ENCODE assay signal across 8 mouse cellular contexts in the genomic region with DNA sequence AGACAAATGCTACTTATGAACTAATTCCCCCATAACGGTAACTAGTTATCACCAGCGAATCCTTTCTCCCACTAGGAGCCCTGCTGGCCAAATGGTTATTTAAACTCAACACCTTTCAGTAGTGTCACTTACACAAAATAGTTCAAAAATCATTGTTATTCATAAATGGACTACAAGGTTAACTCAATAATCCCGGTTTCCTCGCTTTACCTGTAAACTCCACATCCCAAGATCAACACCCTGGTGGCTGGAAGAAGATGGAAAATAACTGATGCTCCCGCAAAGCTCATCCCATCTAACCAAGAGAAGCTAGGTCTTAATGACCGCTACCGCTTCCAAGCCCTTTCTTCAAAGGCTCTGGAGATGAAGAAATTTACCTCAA. TPM values are rescaled to one million over a fixed set of nuclear protein-coding genes. Genes with fewer than 3 reads are reported as not detected.
DNase-seq lines count a peak whose midpoint lies in the region; ATAC-seq and TF ChIP-seq lines count a peak whose summit lies in the region.

No protein-coding gene starts in this region.

- peak; percentile 57 for TF ChIP-seq CTCF in heart, adult 2 months (IDR thresholded peaks at IDR 0.05)

- no peak for DNase-seq in heart, adult 2 months
- DNase-seq in heart, postnatal 4 days, result no peak
- no peak for DNase-seq in forebrain, embryonic 11.5 days (ENCODE audit: low spot score)
- no peak for DNase-seq in left cerebral cortex, adult 11 months (ENCODE audit: low spot score)
- DNase-seq in thymus, postnatal 25 days, result no peak
- no peak for DNase-seq in right cerebral cortex, adult 18-20 months

- no peaks in the 10 kb centered on the region for H3K27me3 ChIP-seq in heart, adult 2 months (ENCODE audit: control insufficient read depth, insufficient read depth, low read length)
- no peaks in the 10 kb centered on the region for H3K27me3 ChIP-seq in forebrain, embryonic 11.5 days (ENCODE audit: control insufficient read depth, insufficient read depth, low read length)
- no peaks in the 10 kb centered on the region for H3K27me3 ChIP-seq in liver, embryonic 12.5 days (replicated peaks)

- peak; percentile 1 for ATAC-seq in CD4-positive, CD25-positive, alpha-beta regulatory T cell, adult 4 months
- ATAC-seq in forebrain, embryonic 11.5 days (replicated peaks; ENCODE audit: low FRiP score), result peak; percentile 45
- peak; percentile 8 for ATAC-seq in liver, embryonic 12.5 days

- intact Hi-C loops in heart, adult 2 months (cut with DNase I), result loop anchor here (2.0 kb wide), 1 partner anchor 41 kb away; a partner anchor contains a TSS

- H3K9ac ChIP-seq in heart, adult 2 months (ENCODE audit: low read depth, low read length), result peak overlapping the region; percentile 70
- peak overlapping the region; percentile 95 for H3K9ac ChIP-seq in forebrain, embryonic 11.5 days (ENCODE audit: low read length)
- H3K9ac ChIP-seq in liver, embryonic 12.5 days, result peak overlapping the region; percentile 74

- no peak for TF ChIP-seq POLR2A in heart, adult 2 months (IDR thresholded peaks at IDR 0.05; ENCODE audit: insufficient read depth, low read depth, low read length)

- no peaks in the 10 kb centered on the region for H3K4me1 ChIP-seq in heart, adult 2 months (ENCODE audit: control insufficient read depth, insufficient read depth, low read length)
- no peaks in the 10 kb centered on the region for H3K4me1 ChIP-seq in forebrain, embryonic 11.5 days (replicated peaks; ENCODE audit: control insufficient read depth, insufficient read depth, low read length)
- H3K4me1 ChIP-seq in liver, embryonic 12.5 days, result peaks cover 21% of the 10 kb centered on the region

- no peaks in the 10 kb centered on the region for H3K9me3 ChIP-seq in forebrain, embryonic 11.5 days (ENCODE audit: control insufficient read depth, low read length)
- no peaks in the 10 kb centered on the region for H3K9me3 ChIP-seq in liver, embryonic 12.5 days (replicated peaks)

- peak overlapping the region; percentile 95 for H3K27ac ChIP-seq in heart, adult 2 months
- peak overlapping the region; percentile 90 for H3K27ac ChIP-seq in forebrain, embryonic 11.5 days (ENCODE audit: low read depth, low read length)
- H3K27ac ChIP-seq in liver, embryonic 12.5 days, result peak overlapping the region; percentile 98

- 2% methylated on average over 7 of the region's 7 CpGs for WGBS in heart, adult 2 months
- 1% methylated on average over 7 of the region's 7 CpGs for WGBS in forebrain, embryonic 11.5 days
- under 1% methylated on average over 7 of the region's 7 CpGs for WGBS in liver, embryonic 12.5 days (ENCODE audit: insufficient replicate concordance)

- TF ChIP-seq EP300 in heart, adult 2 months (IDR thresholded peaks at IDR 0.05; ENCODE audit: insufficient read depth, low read depth, low read length), result no peak

- peak overlapping the region; percentile 47 for H3K4me2 ChIP-seq in forebrain, embryonic 11.5 days (ENCODE audit: low read depth, low read length, severe bottlenecking)
- peak overlapping the region; percentile 79 for H3K4me2 ChIP-seq in liver, embryonic 12.5 days

- peak overlapping the region; percentile 96 for H3K4me3 ChIP-seq in heart, adult 2 months
- peak overlapping the region; percentile 99 for H3K4me3 ChIP-seq in forebrain, embryonic 11.5 days (ENCODE audit: low read depth, low read length)
- peak overlapping the region; percentile 100 for H3K4me3 ChIP-seq in liver, embryonic 12.5 days

- peaks cover 4% of the 10 kb centered on the region for H3K36me3 ChIP-seq in heart, adult 2 months (ENCODE audit: control insufficient read depth, insufficient read depth, low read length)
- H3K36me3 ChIP-seq in forebrain, embryonic 11.5 days (ENCODE audit: control insufficient read depth, insufficient read depth, low read length), result no peaks in the 10 kb centered on the region
- H3K36me3 ChIP-seq in liver, embryonic 12.5 days, result peaks cover 35% of the 10 kb centered on the region

- no peaks in the 10 kb centered on the region for H3K79me2 ChIP-seq in heart, adult 2 months (replicated peaks; ENCODE audit: control insufficient read depth, insufficient read depth, low read length)

RNA-seq across cellular contexts. Expression of a gene that starts 0.3 kb away (rescaled TPM):
- total RNA-seq in heart, adult 2 months (2021), result 1 to 10 TPM; 4.8 to 5.1 TPM
- polyA plus RNA-seq in heart, adult 2 months (2012; rRNA removed), result 1.3 and 3.5 TPM in 2 replicates
- 10 to 100 TPM in 1 of 2 experiments, 1 to 10 TPM in 1; 8.4 to 11.6 TPM for total RNA-seq in heart, postnatal 4 days (2021)
- 100 to 1,000 TPM; 165 to 175 TPM for polyA plus RNA-seq in CD4-positive, CD25-positive, alpha-beta regulatory T cell, adult 4 months (2017; shearing (Covaris generic))
- 19.6 and 24.0 TPM in 2 replicates for polyA plus RNA-seq in forebrain, embryonic 11.5 days (2014; fragmentation: Nextera tagmentation; extraction: Ambion mirVana)
- polyA plus RNA-seq in liver, embryonic 12.5 days (2016; fragmentation: Nextera tagmentation; extraction: Ambion mirVana), result 6.8 and 7.1 TPM in 2 replicates

RNA-seq across cellular contexts. Expression of a gene that starts 0.5 kb away (rescaled TPM):
- total RNA-seq in heart, adult 2 months (2021), result 10 to 100 TPM; 11.1 to 12.0 TPM
- 1.5 and 3.3 TPM in 2 replicates for polyA plus RNA-seq in heart, adult 2 months (2012; rRNA removed)
- 100 to 1,000 TPM in 1 of 2 experiments, 10 to 100 TPM in 1; 93.9 to 109 TPM for total RNA-seq in heart, postnatal 4 days (2021)
- 100 to 1,000 TPM; 450 to 528 TPM for polyA plus RNA-seq in CD4-positive, CD25-positive, alpha-beta regulatory T cell, adult 4 months (2017; shearing (Covaris generic))
- 231 and 258 TPM in 2 replicates for polyA plus RNA-seq in forebrain, embryonic 11.5 days (2014; fragmentation: Nextera tagmentation; extraction: Ambion mirVana)
- 178 and 181 TPM in 2 replicates for polyA plus RNA-seq in liver, embryonic 12.5 days (2016; fragmentation: Nextera tagmentation; extraction: Ambion mirVana)

RNA-seq across cellular contexts. Expression of a gene that starts 40.5 kb away (rescaled TPM):
- 1 to 10 TPM; 2.1 to 2.2 TPM for total RNA-seq in heart, adult 2 months (2021)
- polyA plus RNA-seq in heart, adult 2 months (2012; rRNA removed), result 0.20 TPM in 2 replicates
- 10 to 100 TPM; 31.4 to 35.3 TPM for total RNA-seq in heart, postnatal 4 days (2021)
- polyA plus RNA-seq in CD4-positive, CD25-positive, alpha-beta regulatory T cell, adult 4 months (2017; shearing (Covaris generic)), result 10 to 100 TPM; 32.7 to 40.1 TPM
- 223 and 243 TPM in 2 replicates for polyA plus RNA-seq in forebrain, embryonic 11.5 days (2014; fragmentation: Nextera tagmentation; extraction: Ambion mirVana)
- 162 and 164 TPM in 2 replicates for polyA plus RNA-seq in liver, embryonic 12.5 days (2016; fragmentation: Nextera tagmentation; extraction: Ambion mirVana)

Comparison
In these comparisons a context has a peak if more than half of its experiments do, and no peak if none do; other contexts are left out.
1. RNA of a gene that starts 0.5 kb away (polyA plus RNA-seq): 450 to 528 TPM in CD4-positive, CD25-positive, alpha-beta regulatory T cell, adult 4 months, 231 to 258 TPM in forebrain, embryonic 11.5 days and 178 to 181 TPM in liver, embryonic 12.5 days; 1.5 to 3.3 TPM in heart, adult 2 months; every median in the first group is over 10 times any median in the second.
2. RNA of a gene that starts 40.5 kb away (polyA plus RNA-seq): 223 to 243 TPM in forebrain, embryonic 11.5 days, 162 to 164 TPM in liver, embryonic 12.5 days and 32.7 to 40.1 TPM in CD4-positive, CD25-positive, alpha-beta regulatory T cell, adult 4 months; 0.20 TPM in heart, adult 2 months; every median in the first group is over 10 times any median in the second.
3. Peak in every context shown above with its lines, with median percentiles within 50 percentile points of each other: H3K27ac ChIP-seq, H3K4me3 ChIP-seq, H3K9ac ChIP-seq and ATAC-seq.